Mouse (Mus musculus) megakaryocyte, embryonic 14.5 days (primary cell): ENCODE measurements around the gene Agr2. TPM values are rescaled to one million over a fixed set of nuclear protein-coding genes. Genes with fewer than 3 reads are reported as not detected.

Experiments
- H3K27me3 ChIP-seq: replicated peaks from 2 replicates; pipeline ENCODE3; 2012; ENCODE audit warnings: inconsistent platforms
- H3K36me3 ChIP-seq: replicated peaks from 2 replicates; pipeline ENCODE3; 2012; ENCODE audit warnings: low read length, inconsistent platforms, mixed read lengths
- H3K4me1 ChIP-seq: 2 replicates; pipeline ENCODE4 v1.6.1; 2012; ENCODE audit warnings: inconsistent platforms
- H3K4me3 ChIP-seq: replicated peaks from 2 replicates; pipeline ENCODE3; 2012; ENCODE audit warnings: moderate library complexity, mild to moderate bottlenecking, inconsistent platforms
- H3K9me3 ChIP-seq: 2 replicates; pipeline ENCODE4 v1.6.1; 2012; ENCODE audit warnings: inconsistent platforms
- FLI1 ChIP-seq: IDR thresholded peaks from 2 replicates; pipeline ENCODE4 v1.6.1; 2012; ENCODE audit warnings: low read length, inconsistent platforms, mixed read lengths
- GATA1 ChIP-seq: IDR thresholded peaks from 3 replicates; pipeline ENCODE4 v1.6.1; 2012; ENCODE audit warnings: mixed read lengths, low read length, inconsistent platforms, borderline replicate concordance
- polyA plus RNA-seq: library from polyadenylated mRNA; stranded (reverse); fragments of >175 nt; gene quantifications from 2 replicates; pipeline ENCODE4 v1.2.3, GENCODE M21; 2012; ENCODE audit warnings: low replicate concordance; ENCODE audit not compliant: insufficient read depth

The Agr2 gene
- polyA plus RNA-seq, 1 experiment = not detected

DNA sequence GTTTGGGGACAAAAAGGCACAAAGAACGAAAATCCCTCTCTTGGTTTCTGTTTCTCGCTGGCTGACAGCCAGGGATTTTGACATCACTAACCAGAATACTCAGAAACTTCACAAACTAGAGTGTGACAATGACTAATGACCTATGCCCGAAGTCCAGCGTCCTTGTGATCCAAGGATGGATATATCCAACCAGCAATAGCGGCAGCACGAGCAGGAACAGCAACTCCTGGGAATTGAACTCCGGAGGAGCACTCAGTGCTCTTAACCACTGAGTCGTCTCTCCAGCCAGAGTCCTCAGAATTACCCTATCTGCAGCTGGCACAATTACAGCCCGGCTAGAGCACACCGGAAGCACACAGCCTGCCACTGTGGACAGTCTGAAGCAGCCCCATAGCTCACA is 44.1 kb downstream of the Agr2 start:
- H3K36me3 ChIP-seq = peaks cover 27% of the 10 kb centered on the region
- H3K4me1 ChIP-seq = peaks cover 58% of the 10 kb centered on the region
- TF ChIP-seq FLI1 = no peak
- TF ChIP-seq GATA1 = no peak
- peak overlapping the region; percentile 46 for H3K4me3 ChIP-seq
- no peaks in the 10 kb centered on the region for H3K27me3 ChIP-seq
- no peaks in the 10 kb centered on the region; the same call in 1 of the 2 replicates for H3K9me3 ChIP-seq

DNA sequence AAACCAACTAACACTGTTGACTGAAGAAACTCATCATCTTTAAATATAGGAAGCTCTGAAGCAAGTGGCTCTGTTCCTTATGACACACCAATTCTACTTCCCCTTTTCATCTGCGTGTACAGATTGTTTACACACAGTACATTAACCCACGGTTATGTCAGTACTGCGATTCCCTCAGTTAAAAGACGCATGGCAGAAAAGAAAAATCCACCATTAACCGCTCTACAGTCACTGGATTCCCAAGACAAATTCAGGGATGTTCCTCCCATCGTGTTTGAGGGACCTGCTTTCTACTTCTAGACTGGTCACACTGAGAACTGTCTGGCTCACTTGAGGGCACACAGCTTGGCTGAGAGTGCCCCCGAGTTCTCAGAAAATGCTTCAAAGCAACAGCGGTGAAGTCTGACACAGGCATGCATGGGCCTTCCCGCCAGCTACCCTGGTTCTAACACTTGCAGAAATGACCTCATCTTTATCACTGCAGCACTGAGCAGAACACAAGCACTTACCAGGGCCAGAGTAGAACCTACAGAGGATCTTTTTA is 46.9 kb downstream of the Agr2 start:
- Histone ChIP-seq H3K36me3 (peaks cover 13% of the 10 kb centered on the region), H3K27me3 (peaks cover under 1% of the 10 kb centered on the region), H3K4me1 (peaks cover 53% of the 10 kb centered on the region), H3K9me3 (no peaks in the 10 kb centered on the region), H3K4me3 (peak overlapping the region; percentile 88)
- TF ChIP-seq GATA1 (no peak), FLI1 (no peak)

DNA sequence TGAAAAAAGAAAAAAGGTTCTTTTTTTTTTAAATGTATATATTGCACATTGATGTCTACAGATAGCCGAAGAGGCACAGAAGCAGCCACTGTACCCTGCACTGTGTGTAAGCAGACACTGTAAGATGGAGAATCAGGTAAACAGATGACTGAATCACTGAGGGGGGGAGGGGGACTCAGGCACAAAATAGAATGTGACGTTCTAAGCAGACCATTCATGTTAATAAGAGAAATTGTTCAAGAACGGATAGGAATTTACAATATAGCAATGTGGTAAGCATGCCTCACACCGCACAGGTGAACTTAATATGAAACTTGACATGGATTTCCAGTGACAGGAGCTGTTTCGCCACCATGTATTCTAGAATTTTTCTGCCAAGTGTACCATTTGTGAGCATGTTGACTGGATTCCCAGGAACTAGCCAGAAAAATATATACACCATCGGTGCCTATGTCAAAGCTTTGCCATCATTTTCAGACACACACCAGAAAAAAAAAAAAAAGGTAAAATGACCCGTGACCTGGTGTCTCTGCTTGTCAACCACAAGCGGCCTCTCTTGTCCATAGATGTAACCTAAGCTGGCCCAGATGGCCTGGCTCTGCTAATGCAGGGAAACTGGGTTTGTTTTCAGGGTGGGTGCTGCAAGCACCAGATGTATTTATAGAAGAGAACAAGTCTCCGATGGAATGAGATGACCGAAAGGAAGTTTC is 48.0 kb downstream of the Agr2 start:
- no peaks in the 10 kb centered on the region for H3K9me3 ChIP-seq
- peak overlapping the region; percentile 98 for H3K4me3 ChIP-seq
- H3K36me3 ChIP-seq = peaks cover 12% of the 10 kb centered on the region
- peaks cover 2% of the 10 kb centered on the region for H3K27me3 ChIP-seq
- TF ChIP-seq GATA1 (no peak), FLI1 (no peak)
- H3K4me1 ChIP-seq = peaks cover 48% of the 10 kb centered on the region

DNA sequence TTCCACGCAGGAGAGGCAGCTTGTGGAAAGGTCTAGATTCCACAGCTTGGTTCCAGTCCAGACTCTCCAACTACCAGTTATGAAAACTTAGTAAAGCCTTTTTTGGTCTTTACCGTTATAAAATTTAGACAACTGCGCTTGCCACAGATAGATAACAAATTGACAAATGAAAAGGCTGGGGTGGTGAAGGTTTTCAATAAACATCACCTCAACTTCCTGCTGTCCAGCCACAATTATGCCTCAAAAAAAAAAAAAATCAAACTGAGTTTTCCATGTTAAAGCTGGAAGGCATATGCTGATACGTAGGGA is 48.5 kb downstream of the Agr2 start:
- peaks cover 2% of the 10 kb centered on the region for H3K27me3 ChIP-seq
- no peak for TF ChIP-seq FLI1
- TF ChIP-seq GATA1 = no peak
- peaks cover 7% of the 10 kb centered on the region for H3K36me3 ChIP-seq
- no peaks in the 10 kb centered on the region for H3K9me3 ChIP-seq
- peak overlapping the region; percentile 98 for H3K4me3 ChIP-seq
- peaks cover 47% of the 10 kb centered on the region for H3K4me1 ChIP-seq

DNA sequence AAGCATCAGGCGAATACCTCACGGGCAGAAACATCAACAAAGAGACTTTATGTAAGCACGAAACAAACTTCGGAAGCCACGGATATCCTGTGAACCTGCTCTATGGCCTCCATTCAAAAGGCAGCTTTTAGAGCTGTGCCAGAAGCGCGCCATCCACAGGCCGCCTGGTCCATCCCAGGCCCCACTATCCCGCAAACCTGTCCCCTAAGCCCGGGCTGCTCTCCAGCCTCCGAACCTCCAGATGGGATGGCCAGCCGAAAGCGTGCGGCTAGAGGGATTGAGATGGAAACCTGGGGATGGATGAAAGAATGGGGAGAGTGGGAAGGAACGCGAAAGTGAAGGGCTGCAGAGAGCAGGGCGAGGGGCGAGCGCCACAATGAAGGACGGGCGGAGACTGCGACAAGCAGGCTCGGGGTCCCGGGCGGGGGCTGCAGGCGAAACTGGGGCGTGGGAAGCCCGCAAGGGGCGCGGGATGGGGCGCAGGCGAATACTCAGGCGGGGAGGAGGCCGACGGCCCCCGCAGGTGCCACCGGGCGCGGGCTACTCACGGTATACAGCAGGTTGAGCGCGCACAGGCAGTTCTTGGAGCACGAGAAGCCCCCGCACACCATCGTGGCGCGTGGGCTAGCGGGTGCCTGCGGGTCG is 49.1 kb downstream of the Agr2 start:
- TF ChIP-seq FLI1 = no peak
- TF ChIP-seq GATA1 = no peak
- Histone ChIP-seq H3K9me3 (no peaks in the 10 kb centered on the region), H3K4me3 (peak overlapping the region; percentile 98), H3K27me3 (peaks cover 2% of the 10 kb centered on the region), H3K4me1 (peaks cover 45% of the 10 kb centered on the region), H3K36me3 (peaks cover 2% of the 10 kb centered on the region)

DNA sequence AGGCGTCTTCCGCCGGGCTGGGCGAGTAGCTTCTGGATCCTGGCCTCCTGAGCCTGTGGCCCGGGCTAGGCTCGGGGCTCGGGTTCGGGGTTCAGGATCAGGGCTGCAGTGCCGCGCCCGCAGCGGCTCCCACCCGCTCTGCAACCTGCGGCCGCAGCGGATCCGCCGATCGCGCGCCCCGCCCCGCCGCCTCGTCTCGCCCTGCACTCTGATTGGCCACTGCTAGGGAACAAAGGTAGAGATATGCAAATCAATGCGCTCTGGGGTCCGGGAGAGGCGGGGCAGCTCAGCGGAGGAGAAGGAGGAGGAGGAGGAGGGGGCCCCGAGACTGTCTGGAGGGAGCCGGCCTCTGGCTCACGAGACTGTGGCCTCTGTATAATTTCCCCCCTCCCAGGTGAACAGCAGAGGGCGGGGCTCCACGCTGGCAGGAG is 49.7 kb downstream of the Agr2 start, which contains the start of gene Tspan13:
Gene Tspan13, minus strand, starts transcription at position 153 of the 431 bp plus-strand sequence.
- Histone ChIP-seq H3K9me3 (no peaks in the 10 kb centered on the region), H3K4me1 (peaks cover 41% of the 10 kb centered on the region), H3K4me3 (peak within 1 kb of the TSS; percentile 98), H3K27me3 (peaks cover 2% of the 10 kb centered on the region), H3K36me3 (no peaks in the 10 kb centered on the region)
- TF ChIP-seq GATA1 (no peak), FLI1 (no peak)

DNA sequence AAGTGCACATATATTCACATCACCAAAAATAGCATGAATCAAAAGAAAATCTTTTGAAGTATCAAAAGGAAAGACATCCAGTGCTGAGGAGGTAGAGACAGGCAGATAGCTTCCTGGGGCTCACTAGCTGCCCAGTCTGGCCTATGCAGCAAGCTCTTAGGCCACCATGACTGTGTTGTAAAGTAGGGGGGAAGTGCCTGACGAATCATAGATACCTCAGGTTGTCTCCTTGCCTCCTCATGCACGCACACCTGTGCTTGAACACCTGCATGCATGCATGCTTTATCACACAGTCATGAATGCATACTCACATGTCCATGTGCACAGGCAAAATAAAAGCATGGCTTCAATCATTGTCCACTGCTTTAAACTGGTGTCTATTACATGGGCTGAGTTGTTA is 52.0 kb downstream of the Agr2 start:
- no peaks in the 10 kb centered on the region for H3K36me3 ChIP-seq
- 0 out of 2 replicates have a peak, but pooled peaks cover 2% of the 10 kb centered on the region for H3K9me3 ChIP-seq
- H3K4me1 ChIP-seq = peaks cover 36% of the 10 kb centered on the region
- peak overlapping the region; percentile 51 for H3K4me3 ChIP-seq
- H3K27me3 ChIP-seq = peaks cover 2% of the 10 kb centered on the region
- TF ChIP-seq FLI1 (no peak), GATA1 (no peak)

DNA sequence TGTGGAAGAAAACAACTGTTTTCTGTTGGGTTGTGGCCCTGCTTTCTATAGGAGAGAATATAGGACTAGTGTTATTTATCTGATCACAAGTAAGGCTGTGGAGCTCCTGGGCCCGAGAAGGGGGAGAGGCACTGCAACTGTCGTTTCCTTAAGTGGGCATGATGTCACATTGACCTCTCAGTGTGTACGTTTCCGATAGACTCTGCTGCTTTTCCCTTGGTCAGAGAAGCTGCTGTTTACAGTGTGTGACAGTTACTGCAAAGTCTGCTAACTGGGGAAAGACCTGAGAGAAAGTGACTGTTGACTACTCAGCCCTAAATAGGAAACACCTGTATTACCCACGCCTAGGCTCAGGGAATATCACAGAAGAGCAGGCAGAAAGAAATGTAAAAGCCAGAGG is 53.5 kb downstream of the Agr2 start:
- Histone ChIP-seq H3K9me3 (0 out of 2 replicates have a peak, but pooled peaks cover 2% of the 10 kb centered on the region), H3K36me3 (no peaks in the 10 kb centered on the region), H3K4me1 (peaks cover 22% of the 10 kb centered on the region), H3K4me3 (no peak overlapping the region), H3K27me3 (peaks cover 2% of the 10 kb centered on the region)
- no peak for TF ChIP-seq FLI1
- TF ChIP-seq GATA1 = no peak

DNA sequence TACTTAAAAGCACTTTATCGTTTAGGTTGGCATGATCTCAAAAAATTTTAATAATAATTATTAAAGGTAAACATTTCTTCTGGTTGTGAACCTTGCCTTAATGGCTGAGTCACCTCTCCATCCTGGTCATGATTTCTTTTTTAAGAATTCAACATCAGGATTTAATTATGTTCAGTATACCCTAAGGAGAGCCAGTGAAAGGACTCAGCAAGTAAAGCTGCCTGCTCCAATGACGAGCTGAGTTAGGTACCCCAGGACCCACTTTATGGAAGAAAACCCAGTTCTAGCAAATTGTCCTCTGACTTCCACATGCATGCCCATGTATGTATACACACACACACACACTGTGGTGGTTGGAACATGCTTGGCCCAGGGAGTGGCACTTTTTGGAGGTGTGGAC is 54.9 kb downstream of the Agr2 start:
- H3K36me3 ChIP-seq = no peaks in the 10 kb centered on the region
- no peak for TF ChIP-seq GATA1
- TF ChIP-seq FLI1 = no peak

DNA sequence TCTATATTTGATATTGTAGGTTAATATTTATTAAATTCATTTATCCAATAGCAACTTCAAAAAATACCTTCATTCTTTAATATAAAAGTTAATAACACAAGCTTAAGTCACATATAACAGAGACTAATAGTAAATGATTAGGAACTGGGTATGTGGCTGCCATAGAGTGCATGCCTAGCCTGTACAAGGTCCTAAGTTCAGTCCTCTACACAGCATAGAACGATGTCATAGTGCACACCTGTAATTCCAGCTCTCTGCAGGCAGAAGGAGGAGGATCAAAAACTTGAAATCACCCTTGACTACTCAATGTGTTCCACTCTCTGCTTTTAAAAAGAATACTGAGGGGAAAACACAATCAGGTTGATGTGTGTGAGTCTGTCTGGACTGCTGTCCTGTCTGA is 57.6 kb downstream of the Agr2 start:
- H3K36me3 ChIP-seq = no peaks in the 10 kb centered on the region
- TF ChIP-seq GATA1 (no peak), FLI1 (no peak)
- peaks cover 8% of the 10 kb centered on the region for H3K4me1 ChIP-seq
- no peaks in the 10 kb centered on the region for H3K27me3 ChIP-seq
- H3K4me3 ChIP-seq = no peak overlapping the region
- H3K9me3 ChIP-seq = 0 out of 2 replicates have a peak, but pooled peaks cover 2% of the 10 kb centered on the region

More for the DNA sequence above, 54.9 kb downstream of the Agr2 start:
- Histone ChIP-seq H3K4me1 (peaks cover 13% of the 10 kb centered on the region), H3K27me3 (peaks cover 2% of the 10 kb centered on the region), H3K9me3 (0 out of 2 replicates have a peak, but pooled peaks cover 2% of the 10 kb centered on the region), H3K4me3 (no peak overlapping the region)

Other genes with a start within 250 kb of the Agr2 start
- gene Agr3, start 67.3 kb upstream of the Agr2 start, polyA plus RNA-seq = not detected in 2 replicates
- gene Tspan13, start 49.6 kb downstream of the Agr2 start, polyA plus RNA-seq = 56.8 and 390 TPM in 2 replicates
- gene Ankmy2, start 164.2 kb downstream of the Agr2 start, polyA plus RNA-seq = 3.7 TPM in 1 of 2 replicates, not detected in the other
- gene Bzw2, start 165.2 kb downstream of the Agr2 start, polyA plus RNA-seq = 1.5 and 10.3 TPM in 2 replicates